Mouse (Mus musculus): ENCODE measurements around the gene Olfr411. TPM values are rescaled to one million over a fixed set of nuclear protein-coding genes. Genes with fewer than 3 reads are reported as not detected.
A peak's percentile ranks its signal among the peaks of the same experiment; 100 is the strongest.

Olfr411 gene
- polyA plus RNA-seq (2015; fragmentation: Nextera tagmentation; extraction: Ambion mirVana), result not detected in 2 replicates

DNA sequence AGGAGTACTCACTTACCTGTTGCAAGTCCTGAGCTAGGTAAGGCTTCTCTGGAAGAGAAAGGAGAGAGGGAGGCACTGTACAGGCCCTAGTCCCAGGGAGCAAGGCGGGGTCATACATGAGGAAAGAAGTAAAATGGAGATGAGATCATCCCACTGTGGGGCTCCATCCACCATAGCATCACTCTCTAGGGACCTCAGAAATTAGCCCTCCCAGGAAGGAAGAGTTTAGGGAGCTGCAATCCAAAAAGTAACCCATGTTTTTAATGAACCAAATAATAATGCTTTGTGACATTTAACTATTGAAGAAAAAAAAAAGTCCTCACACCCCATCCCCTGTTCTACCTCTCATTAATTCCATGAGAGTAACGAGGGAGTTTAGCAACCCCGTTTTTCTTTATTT is at the start of gene Olfr411:
TSS of gene Olfr411 (minus strand) at position 101 of the 400 bp plus-strand sequence.
- no peak within 1 kb of the TSS for H3K9ac ChIP-seq
- H3K27me3 ChIP-seq, result no peaks in the 10 kb centered on the region
- no peaks in the 10 kb centered on the region for H3K4me1 ChIP-seq (replicated peaks)
- WGBS, result 87% methylated on average over 3 of the region's 3 CpGs
- no peaks in the 10 kb centered on the region for H3K9me3 ChIP-seq
- no peak within 1 kb of the TSS for H3K4me3 ChIP-seq
- no peak within 1 kb of the TSS for H3K4me2 ChIP-seq
- no peak for ATAC-seq (ENCODE audit: low FRiP score, low read depth)
- no peaks in the 10 kb centered on the region for H3K36me3 ChIP-seq
- H3K27ac ChIP-seq (replicated peaks), result no peak within 1 kb of the TSS

DNA sequence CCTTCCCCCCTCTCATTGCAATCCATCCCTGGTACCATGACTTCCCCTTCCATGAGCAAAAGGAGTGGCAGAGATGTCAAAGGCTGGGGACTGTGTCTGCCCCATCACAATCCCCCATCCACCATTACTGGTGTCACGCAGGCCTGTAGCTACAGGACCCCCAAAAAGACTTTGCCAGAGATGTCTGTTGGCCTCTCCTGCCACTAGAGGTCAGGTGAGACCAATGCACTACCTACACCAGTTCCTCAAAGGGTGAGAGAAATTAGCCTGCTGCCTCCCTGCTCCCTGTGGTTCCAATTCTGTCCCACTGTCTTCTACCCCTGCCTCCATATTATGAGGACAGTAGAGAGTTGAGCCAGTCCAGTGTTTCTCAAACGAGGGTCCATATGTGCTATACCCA is 49.7 kb upstream of the Olfr411 start:
- 0 out of 2 replicates have a peak, but pooled peaks have one; percentile 29 for ATAC-seq (ENCODE audit: low FRiP score, low read depth)

DNA sequence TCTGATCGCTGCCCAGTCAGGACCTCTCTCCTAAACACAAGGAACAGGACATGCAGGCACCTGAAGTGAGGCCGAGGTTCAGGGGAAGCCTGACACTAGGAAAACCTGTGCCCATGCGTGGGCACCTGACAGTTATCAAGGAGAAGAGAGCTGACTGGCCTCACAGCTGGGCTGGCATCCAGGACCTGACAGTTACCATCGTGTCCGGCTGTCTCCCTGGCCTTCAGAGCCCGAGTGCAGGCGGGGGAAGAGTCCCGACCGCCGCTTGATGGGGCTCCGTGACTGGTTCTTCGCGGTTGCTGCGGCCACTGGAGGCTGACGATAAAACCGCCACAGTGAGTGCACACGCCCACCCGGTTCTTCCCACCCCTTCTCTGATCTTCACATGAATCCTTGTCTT is 43.1 kb upstream of the Olfr411 start:
- peaks cover 11% of the 10 kb centered on the region; the same call in 1 of the 2 replicates for H3K4me1 ChIP-seq (replicated peaks)
- H3K27me3 ChIP-seq, result no peaks in the 10 kb centered on the region
- H3K36me3 ChIP-seq, result 0 out of 2 replicates have a peak, but pooled peaks cover 4% of the 10 kb centered on the region
- no peak for ATAC-seq (ENCODE audit: low FRiP score, low read depth)
- H3K9me3 ChIP-seq, result no peaks in the 10 kb centered on the region
- H3K9ac ChIP-seq, result no peak overlapping the region
- H3K4me3 ChIP-seq, result no peak overlapping the region
- WGBS, result 86% methylated on average over 18 of the region's 18 CpGs
- no peak overlapping the region for H3K4me2 ChIP-seq
- no peak overlapping the region for H3K27ac ChIP-seq (replicated peaks)

More for the DNA sequence above, 49.7 kb upstream of the Olfr411 start:
- Histone ChIP-seq H3K4me3 (no peak overlapping the region), H3K4me2 (no peak overlapping the region), H3K27ac (replicated peaks) (no peak overlapping the region), H3K9ac (no peak overlapping the region), H3K4me1 (replicated peaks) (peaks cover 7% of the 10 kb centered on the region; the same call in 1 of the 2 replicates), H3K9me3 (no peaks in the 10 kb centered on the region), H3K36me3 (peaks cover 9% of the 10 kb centered on the region; the same call in 1 of the 2 replicates), H3K27me3 (no peaks in the 10 kb centered on the region)
- 59% methylated on average over 2 of the region's 2 CpGs for WGBS

DNA sequence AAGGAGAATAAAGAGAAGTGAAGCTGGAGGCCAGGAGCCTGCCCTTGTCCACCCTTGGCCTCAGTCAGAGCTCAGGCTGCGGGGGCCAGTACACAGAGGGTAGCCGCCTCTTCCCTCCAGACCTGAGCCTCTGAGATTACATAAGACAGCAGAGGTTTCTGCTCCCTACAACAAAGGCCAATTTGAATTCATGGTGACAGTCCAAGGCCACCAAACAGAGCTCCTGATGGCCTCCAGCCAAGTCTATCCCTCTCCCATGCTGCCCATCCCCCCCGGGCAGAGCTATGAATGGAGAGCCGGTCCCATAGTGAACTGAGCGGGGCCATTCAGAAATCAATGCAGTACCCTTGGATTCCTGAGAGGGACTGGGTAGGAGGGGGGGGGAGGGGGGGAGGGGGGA is 41.0 kb upstream of the Olfr411 start:
- no peaks in the 10 kb centered on the region for H3K27me3 ChIP-seq
- no peaks in the 10 kb centered on the region for H3K9me3 ChIP-seq
- H3K4me3 ChIP-seq, result no peak overlapping the region
- peaks cover 4% of the 10 kb centered on the region; the same call in 1 of the 2 replicates for H3K4me1 ChIP-seq (replicated peaks)
- H3K36me3 ChIP-seq, result peaks cover 5% of the 10 kb centered on the region; the same call in 1 of the 2 replicates
- H3K9ac ChIP-seq, result no peak overlapping the region
- H3K27ac ChIP-seq (replicated peaks), result no peak overlapping the region
- ATAC-seq (ENCODE audit: low FRiP score, low read depth), result peak; percentile 69
- no peak overlapping the region for H3K4me2 ChIP-seq
- WGBS, result 51% methylated on average over 5 of the region's 5 CpGs

DNA sequence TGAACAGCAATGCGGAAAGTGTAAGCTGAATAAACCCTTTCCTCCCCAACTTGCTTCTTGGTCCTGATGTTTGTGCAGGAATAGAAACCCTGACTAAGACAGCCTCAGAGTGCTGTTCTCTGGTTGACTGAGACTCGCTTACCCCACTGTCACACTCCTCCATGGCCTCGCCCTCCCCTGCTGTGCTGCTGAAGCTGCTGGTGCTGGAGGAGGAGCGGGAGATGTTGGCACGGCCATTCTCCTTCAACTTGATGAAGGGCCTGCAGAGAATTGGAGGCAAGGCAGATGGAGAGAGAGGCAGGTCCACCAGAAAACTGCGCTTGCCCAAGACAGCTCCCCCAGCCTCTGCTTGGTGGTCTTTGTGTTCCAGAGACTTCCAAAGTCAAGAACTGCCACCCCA is 40.5 kb upstream of the Olfr411 start:
- Histone ChIP-seq H3K36me3 (peaks cover 11% of the 10 kb centered on the region; the same call in 1 of the 2 replicates), H3K4me1 (replicated peaks) (peaks cover 4% of the 10 kb centered on the region; the same call in 1 of the 2 replicates), H3K4me2 (no peak overlapping the region), H3K27ac (replicated peaks) (no peak overlapping the region), H3K9ac (no peak overlapping the region), H3K4me3 (no peak overlapping the region), H3K27me3 (no peaks in the 10 kb centered on the region), H3K9me3 (no peaks in the 10 kb centered on the region)
- WGBS, result 79% methylated on average over 6 of the region's 6 CpGs
- ATAC-seq (ENCODE audit: low FRiP score, low read depth), result no peak

DNA sequence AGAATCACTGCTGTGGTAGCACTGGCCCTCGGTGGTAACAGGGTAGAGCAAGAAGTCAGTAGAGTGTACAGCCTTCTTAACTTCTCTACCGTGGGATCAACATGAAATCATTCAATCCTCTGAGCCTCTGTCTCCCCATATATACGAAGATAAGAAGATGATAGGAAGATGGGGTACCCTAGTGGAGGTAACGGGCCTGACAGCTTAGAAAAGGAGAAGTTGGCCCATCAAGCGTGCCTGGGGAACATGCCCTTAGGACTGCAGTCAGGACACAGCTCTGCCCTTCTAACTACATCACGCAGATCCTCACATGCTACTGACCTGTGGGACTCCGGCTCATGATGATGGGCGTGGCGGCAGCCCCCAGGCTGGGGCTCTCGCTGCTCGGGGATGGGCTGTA is 39.4 kb upstream of the Olfr411 start:
- H3K9ac ChIP-seq, result no peak overlapping the region
- peaks cover 4% of the 10 kb centered on the region; the same call in 1 of the 2 replicates for H3K4me1 ChIP-seq (replicated peaks)
- H3K4me3 ChIP-seq, result no peak overlapping the region
- H3K27ac ChIP-seq (replicated peaks), result no peak overlapping the region
- no peak for ATAC-seq (ENCODE audit: low FRiP score, low read depth)
- H3K4me2 ChIP-seq, result no peak overlapping the region
- 89% methylated on average over 11 of the region's 11 CpGs for WGBS
- H3K36me3 ChIP-seq, result peaks cover 8% of the 10 kb centered on the region; the same call in 1 of the 2 replicates
- H3K27me3 ChIP-seq, result no peaks in the 10 kb centered on the region
- no peaks in the 10 kb centered on the region for H3K9me3 ChIP-seq

DNA sequence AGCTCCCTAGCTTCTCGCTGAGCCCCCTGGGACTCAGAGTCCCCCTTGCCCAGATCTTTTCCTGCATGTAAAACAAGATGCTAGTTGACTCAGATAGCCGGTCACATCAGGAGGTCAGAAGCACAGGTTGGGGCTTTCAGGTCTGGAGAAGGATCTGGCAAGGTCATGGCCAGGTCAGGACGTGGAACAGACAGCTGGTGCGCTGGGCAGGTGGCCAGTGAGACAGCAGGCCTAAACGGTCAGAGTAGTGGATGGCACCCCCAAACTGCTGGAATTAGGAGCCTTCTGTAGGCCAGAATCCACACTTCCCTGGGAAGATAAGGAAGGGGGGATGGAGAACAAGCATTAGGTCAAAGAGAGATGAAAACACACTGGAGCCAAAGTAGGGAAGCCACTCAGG is 34.8 kb upstream of the Olfr411 start:
- Histone ChIP-seq H3K4me2 (no peak overlapping the region), H3K9me3 (no peaks in the 10 kb centered on the region), H3K4me1 (replicated peaks) (no peaks in the 10 kb centered on the region), H3K9ac (no peak overlapping the region), H3K4me3 (no peak overlapping the region), H3K27ac (replicated peaks) (no peak overlapping the region), H3K27me3 (no peaks in the 10 kb centered on the region), H3K36me3 (peaks cover 8% of the 10 kb centered on the region; the same call in 1 of the 2 replicates)
- no peak for ATAC-seq (ENCODE audit: low FRiP score, low read depth)
- WGBS, result 78% methylated on average over 5 of the region's 5 CpGs

DNA sequence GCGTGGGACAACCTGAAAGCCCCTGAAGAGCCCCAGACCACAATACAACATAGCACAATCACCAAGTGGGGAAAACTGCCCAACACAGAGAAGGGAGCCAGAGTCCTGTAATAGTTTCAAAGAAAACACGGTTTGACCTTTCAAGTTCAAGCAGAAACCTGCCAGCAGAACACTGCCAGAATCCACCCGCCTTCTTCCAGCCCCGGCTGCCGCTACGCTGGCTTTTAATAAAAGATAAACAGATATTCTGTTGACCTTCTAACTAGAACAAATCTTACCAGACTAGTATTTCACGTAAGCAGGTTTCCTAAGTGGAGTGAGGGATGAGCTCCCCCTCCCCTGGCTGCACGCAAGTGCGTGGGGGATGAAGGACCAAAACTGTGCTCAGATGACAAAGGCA is 33.2 kb upstream of the Olfr411 start:
- H3K9ac ChIP-seq, result no peak overlapping the region
- H3K4me3 ChIP-seq, result no peak overlapping the region
- WGBS, result 74% methylated on average over 9 of the region's 9 CpGs
- no peaks in the 10 kb centered on the region for H3K4me1 ChIP-seq (replicated peaks)
- no peak for ATAC-seq (ENCODE audit: low FRiP score, low read depth)
- H3K27me3 ChIP-seq, result no peaks in the 10 kb centered on the region
- H3K4me2 ChIP-seq, result no peak overlapping the region
- no peak overlapping the region for H3K27ac ChIP-seq (replicated peaks)
- peaks cover 8% of the 10 kb centered on the region; the same call in 1 of the 2 replicates for H3K36me3 ChIP-seq
- no peaks in the 10 kb centered on the region for H3K9me3 ChIP-seq

DNA sequence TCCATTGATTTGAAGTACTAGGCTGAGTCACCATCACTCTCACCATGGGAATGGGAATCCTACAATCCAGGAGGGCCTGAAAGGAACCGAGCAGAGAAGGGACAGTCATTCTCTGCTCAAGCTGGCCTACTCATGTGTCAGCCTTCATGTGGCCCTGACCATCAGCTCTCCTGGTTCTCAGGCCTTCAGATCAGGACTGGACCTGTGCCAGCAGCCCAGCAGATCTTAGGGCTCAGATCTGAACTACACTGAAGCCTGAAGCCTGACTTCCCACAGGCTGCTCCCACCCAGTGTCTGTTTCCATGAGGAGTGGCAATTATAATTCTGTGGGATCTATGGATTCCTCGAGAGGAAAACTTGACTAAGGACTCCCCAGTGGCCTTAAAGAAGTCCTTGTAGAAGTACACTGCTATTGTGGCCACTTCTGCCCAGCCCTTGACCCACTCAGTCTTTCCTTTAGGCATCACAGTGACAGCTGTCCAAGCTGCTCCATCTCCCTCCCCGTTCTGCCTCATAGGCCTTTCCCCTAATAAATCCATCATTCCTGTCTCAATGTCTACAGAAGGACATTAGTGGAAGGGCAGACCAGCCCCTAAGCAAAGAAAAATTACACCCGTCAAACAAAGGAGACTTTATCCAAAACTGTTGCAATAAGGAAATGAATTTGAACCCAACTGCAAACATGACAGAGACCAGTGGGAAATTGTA is 26.9 kb upstream of the Olfr411 start:
- Histone ChIP-seq H3K27ac (replicated peaks) (no peak overlapping the region), H3K4me2 (no peak overlapping the region)
- WGBS, result 64% methylated on average over 4 of the region's 4 CpGs

DNA sequence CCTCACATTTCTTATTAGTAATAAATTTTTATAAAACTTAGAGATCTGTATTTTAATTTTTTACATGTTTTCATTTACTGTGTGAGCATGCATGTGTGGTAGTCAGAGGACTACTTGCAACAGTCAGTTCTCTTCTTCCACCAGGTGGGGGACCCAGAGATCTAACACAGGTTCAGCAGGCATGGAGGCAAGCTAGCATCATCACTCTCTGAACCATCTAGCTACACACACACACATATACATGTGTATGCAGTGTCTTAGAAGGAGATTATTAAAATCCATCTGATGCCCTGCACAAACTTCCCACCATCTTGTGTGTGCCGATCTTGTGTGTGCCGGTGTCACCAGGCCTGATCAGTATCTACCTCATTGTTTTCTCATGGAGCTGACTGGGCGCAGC is 24.4 kb upstream of the Olfr411 start:
- no peaks in the 10 kb centered on the region for H3K9me3 ChIP-seq
- no peak overlapping the region for H3K4me2 ChIP-seq
- no peak overlapping the region for H3K4me3 ChIP-seq
- 0 out of 2 replicates have a peak, but pooled peaks cover 3% of the 10 kb centered on the region for H3K4me1 ChIP-seq (replicated peaks)
- H3K27ac ChIP-seq (replicated peaks), result peak overlapping the region; percentile 49; the same call in 1 of the 2 replicates
- no peak overlapping the region for H3K9ac ChIP-seq
- ATAC-seq (ENCODE audit: low FRiP score, low read depth), result peak; percentile 86
- no peaks in the 10 kb centered on the region for H3K27me3 ChIP-seq
- WGBS, result 78% methylated on average over 3 of the region's 3 CpGs
- H3K36me3 ChIP-seq, result no peaks in the 10 kb centered on the region

More for the DNA sequence above, 26.9 kb upstream of the Olfr411 start:
- H3K27me3 ChIP-seq, result no peaks in the 10 kb centered on the region
- no peak overlapping the region for H3K4me3 ChIP-seq
- H3K9me3 ChIP-seq, result no peaks in the 10 kb centered on the region
- 0 out of 2 replicates have a peak, but pooled peaks cover 3% of the 10 kb centered on the region for H3K4me1 ChIP-seq (replicated peaks)
- ATAC-seq (ENCODE audit: low FRiP score, low read depth), result no peak
- H3K9ac ChIP-seq, result no peak overlapping the region
- no peaks in the 10 kb centered on the region for H3K36me3 ChIP-seq

DNA sequence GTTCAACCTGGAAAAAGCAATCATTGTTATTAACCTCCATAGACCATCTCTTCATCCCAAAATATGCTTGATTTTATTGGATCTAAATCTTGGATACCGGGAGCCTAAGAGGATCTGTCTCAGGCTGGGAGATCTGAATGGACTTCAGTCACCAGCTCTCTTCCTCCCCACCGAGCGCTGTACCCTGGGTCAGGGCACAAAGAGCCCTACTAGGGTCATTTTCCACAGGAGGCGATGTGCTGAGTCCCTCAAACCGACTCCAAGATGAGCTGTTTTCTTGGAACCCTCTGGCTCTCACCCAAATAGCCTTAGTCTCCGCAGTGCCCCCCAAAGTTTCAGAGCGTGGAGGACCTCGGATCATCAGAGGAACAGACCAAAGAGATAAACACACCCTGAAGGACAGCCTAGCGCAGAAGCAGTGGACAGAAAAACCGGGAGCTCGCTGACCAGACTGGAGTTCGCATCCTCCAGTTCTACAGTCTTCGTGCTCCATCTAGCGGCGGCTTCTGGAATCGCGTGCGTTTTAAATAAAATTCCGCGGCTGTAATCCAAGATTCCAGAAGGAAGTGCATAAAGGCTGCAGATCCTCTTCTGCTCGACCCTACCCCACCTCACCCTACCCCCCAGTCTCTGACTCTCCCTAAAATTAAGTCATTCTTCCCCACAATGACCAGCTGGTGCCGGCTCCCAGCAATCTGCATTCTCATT is 19.1 kb upstream of the Olfr411 start:
- no peak overlapping the region for H3K27ac ChIP-seq (replicated peaks)
- no peaks in the 10 kb centered on the region for H3K9me3 ChIP-seq
- no peak overlapping the region for H3K9ac ChIP-seq
- peak; percentile 69; the same call in 1 of the 2 replicates for ATAC-seq (ENCODE audit: low FRiP score, low read depth)
- H3K4me2 ChIP-seq, result peak overlapping the region; percentile 26; the same call in 1 of the 2 replicates
- H3K4me3 ChIP-seq, result no peak overlapping the region
- peaks cover 8% of the 10 kb centered on the region; the same call in 1 of the 2 replicates for H3K27me3 ChIP-seq
- WGBS, result 12% methylated on average over 22 of the region's 22 CpGs
- H3K4me1 ChIP-seq (replicated peaks), result no peaks in the 10 kb centered on the region
- no peaks in the 10 kb centered on the region for H3K36me3 ChIP-seq

DNA sequence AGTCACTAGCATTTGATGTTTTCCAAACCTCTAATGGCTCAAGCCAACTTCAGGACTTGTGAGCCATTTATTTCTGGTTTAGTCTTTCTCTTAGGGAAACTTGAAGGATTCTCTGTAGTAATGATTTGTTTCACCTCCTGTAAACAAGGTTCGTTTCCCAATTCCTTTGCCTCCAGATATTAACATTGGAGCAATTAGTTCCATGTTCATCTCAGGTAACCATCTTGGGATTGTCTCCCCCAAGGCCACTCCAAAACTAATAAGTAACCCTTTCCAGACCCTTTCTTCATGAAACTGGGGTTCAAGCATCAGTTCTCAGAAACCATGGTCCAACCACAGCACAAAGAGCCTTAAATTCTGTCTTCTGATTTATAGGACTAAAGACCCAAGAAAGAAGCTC is 9.3 kb upstream of the Olfr411 start, which contains the start of gene Olfr412:
TSS of gene Olfr412 (plus strand) at position 301 of the 400 bp plus-strand sequence.
- Histone ChIP-seq H3K27ac (replicated peaks) (no peak within 1 kb of the TSS), H3K4me1 (replicated peaks) (no peaks in the 10 kb centered on the region), H3K9ac (no peak within 1 kb of the TSS), H3K27me3 (no peaks in the 10 kb centered on the region), H3K9me3 (no peaks in the 10 kb centered on the region), H3K4me3 (no peak within 1 kb of the TSS), H3K4me2 (no peak within 1 kb of the TSS), H3K36me3 (no peaks in the 10 kb centered on the region)
- WGBS, result 74% methylated on average over 1 of the region's 1 CpGs
- no peak for ATAC-seq (ENCODE audit: low FRiP score, low read depth)
